Mouse (Mus musculus) stomach, postnatal 0 days (tissue): Measurements from ENCODE around the gene Zfp322a.

ENCODE experiments used
- CTCF ChIP-seq: IDR thresholded peaks from 2 replicates; pipeline ENCODE4 v1.5.1; 2016; ENCODE audit warnings: antibody characterized with exemption, low read depth, mild to moderate bottlenecking, moderate library complexity
- EP300 ChIP-seq: optimal IDR thresholded peaks from 2 replicates; pipeline ENCODE3; 2016; ENCODE audit warnings: antibody characterized with exemption

GRCm38 (mm10) chr13:23310036-23310435 lies 59.0 kb downstream of the Zfp322a start:
- TF ChIP-seq CTCF: no peak
- TF ChIP-seq EP300: no peak
